8 mouse cellular contexts compared by ENCODE assay signal in the genomic region with DNA sequence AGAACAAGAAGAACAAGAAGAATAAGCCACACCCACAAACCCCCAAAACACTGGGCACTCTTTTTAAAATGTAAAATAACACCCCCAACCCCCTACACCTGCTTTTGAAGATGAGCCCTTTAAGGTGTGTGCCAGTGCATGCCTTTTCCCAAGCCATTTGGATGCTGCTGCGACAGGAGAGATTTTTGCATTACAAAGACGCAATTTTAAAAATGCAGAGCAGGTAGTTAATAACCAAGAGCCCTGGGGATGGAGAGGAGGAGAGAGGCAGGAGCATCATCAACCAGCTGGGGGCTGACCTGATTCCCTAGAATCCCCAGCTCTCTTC. TPM values are rescaled to one million over a fixed set of nuclear protein-coding genes. Genes with fewer than 3 reads are reported as not detected.
DNase-seq lines count a peak whose midpoint lies in the region; ATAC-seq and TF ChIP-seq lines count a peak whose summit lies in the region.

A gene (plus strand): TSS at position 310 of the 328 bp plus-strand sequence.

- no peak for DNase-seq in kidney, adult 18-20 months
- DNase-seq in MN1 (ENCODE audit: low spot score) = no peak
- DNase-seq in spleen, postnatal 10 days (ENCODE audit: low spot score in 2 of 2) = no peak
- DNase-seq in gastrocnemius, postnatal 10 days = no peak

- no peaks in the 10 kb centered on the region for H3K36me3 ChIP-seq in kidney, embryonic 16.5 days (ENCODE audit: insufficient read depth, low read length)
- H3K36me3 ChIP-seq in embryonic facial prominence, embryonic 15.5 days = no peaks in the 10 kb centered on the region
- no peaks in the 10 kb centered on the region for H3K36me3 ChIP-seq in intestine, postnatal 0 days (ENCODE audit: control insufficient read depth, insufficient read depth)
- H3K36me3 ChIP-seq in midbrain, embryonic 16.5 days (ENCODE audit: control insufficient read depth, insufficient read depth, low read length) = no peaks in the 10 kb centered on the region

- TF ChIP-seq CTCF in intestine, postnatal 0 days (IDR thresholded peaks at IDR 0.05; ENCODE audit: low read depth) = no peak

- ATAC-seq in kidney, embryonic 16.5 days (ENCODE audit: low FRiP score, low TSS enrichment) = no peak
- no peak for ATAC-seq in embryonic facial prominence, embryonic 15.5 days (ENCODE audit: insufficient number of reproducible peaks, low FRiP score, low TSS enrichment, low read depth)
- ATAC-seq in intestine, postnatal 0 days = no peak
- no peak; the same call in none of the 2 replicates for ATAC-seq in midbrain, embryonic 16.5 days

- 2% methylated on average over 2 of the region's 2 CpGs for WGBS in kidney, embryonic 16.5 days
- 4% methylated on average over 2 of the region's 2 CpGs for WGBS in embryonic facial prominence, embryonic 15.5 days
- 11% methylated on average over 2 of the region's 2 CpGs for WGBS in intestine, postnatal 0 days
- 0% methylated on average over 2 of the region's 2 CpGs for WGBS in midbrain, embryonic 16.5 days

- H3K4me3 ChIP-seq in kidney, embryonic 16.5 days (ENCODE audit: low read length) = peak within 1 kb of the TSS; percentile 47
- peak within 1 kb of the TSS; percentile 39 for H3K4me3 ChIP-seq in embryonic facial prominence, embryonic 15.5 days (replicated peaks)
- H3K4me3 ChIP-seq in intestine, postnatal 0 days (ENCODE audit: low read depth, low read length) = peak within 1 kb of the TSS; percentile 7; the same call in 1 of the 2 replicates
- peak within 1 kb of the TSS; percentile 57 for H3K4me3 ChIP-seq in midbrain, embryonic 16.5 days (ENCODE audit: low read depth, low read length)

- no peaks in the 10 kb centered on the region for H3K9me3 ChIP-seq in kidney, embryonic 16.5 days (ENCODE audit: low read length)
- no peaks in the 10 kb centered on the region for H3K9me3 ChIP-seq in embryonic facial prominence, embryonic 15.5 days (replicated peaks)
- no peaks in the 10 kb centered on the region for H3K9me3 ChIP-seq in intestine, postnatal 0 days (ENCODE audit: control insufficient read depth)
- H3K9me3 ChIP-seq in midbrain, embryonic 16.5 days (replicated peaks; ENCODE audit: control insufficient read depth, low read length, poor library complexity, severe bottlenecking) = no peaks in the 10 kb centered on the region

- peaks cover 6% of the 10 kb centered on the region; the same call in 1 of the 2 replicates for H3K4me1 ChIP-seq in kidney, embryonic 16.5 days (ENCODE audit: insufficient read depth, low read length)
- H3K4me1 ChIP-seq in embryonic facial prominence, embryonic 15.5 days = peaks cover 10% of the 10 kb centered on the region
- no peaks in the 10 kb centered on the region for H3K4me1 ChIP-seq in intestine, postnatal 0 days (replicated peaks; ENCODE audit: control insufficient read depth, insufficient read depth, low read length)
- peaks cover 30% of the 10 kb centered on the region for H3K4me1 ChIP-seq in midbrain, embryonic 16.5 days (ENCODE audit: control insufficient read depth, insufficient read depth, low read length)

- peaks cover 43% of the 10 kb centered on the region for H3K27me3 ChIP-seq in kidney, embryonic 16.5 days (ENCODE audit: insufficient read depth, low read length)
- H3K27me3 ChIP-seq in embryonic facial prominence, embryonic 15.5 days = peaks cover 33% of the 10 kb centered on the region
- 0 out of 2 replicates have a peak, but pooled peaks cover 12% of the 10 kb centered on the region for H3K27me3 ChIP-seq in intestine, postnatal 0 days (replicated peaks; ENCODE audit: control insufficient read depth, insufficient read depth, low read length)
- no peaks in the 10 kb centered on the region for H3K27me3 ChIP-seq in midbrain, embryonic 16.5 days (ENCODE audit: control insufficient read depth, insufficient read depth, low read depth, low read length)

- H3K9ac ChIP-seq in kidney, embryonic 16.5 days (replicated peaks; ENCODE audit: low read length) = peak within 1 kb of the TSS; percentile 9
- H3K9ac ChIP-seq in embryonic facial prominence, embryonic 15.5 days = no peak within 1 kb of the TSS
- H3K9ac ChIP-seq in intestine, postnatal 0 days (ENCODE audit: low read depth, low read length) = no peak within 1 kb of the TSS
- peak within 1 kb of the TSS; percentile 91 for H3K9ac ChIP-seq in midbrain, embryonic 16.5 days (ENCODE audit: low read depth, low read length)

- H3K27ac ChIP-seq in kidney, embryonic 16.5 days (ENCODE audit: low read length) = no peak within 1 kb of the TSS
- no peak within 1 kb of the TSS for H3K27ac ChIP-seq in embryonic facial prominence, embryonic 15.5 days (replicated peaks)
- no peak within 1 kb of the TSS for H3K27ac ChIP-seq in intestine, postnatal 0 days (ENCODE audit: low read depth, low read length)
- peak within 1 kb of the TSS; percentile 96 for H3K27ac ChIP-seq in midbrain, embryonic 16.5 days (ENCODE audit: low read length)

- H3K4me2 ChIP-seq in kidney, embryonic 16.5 days (replicated peaks; ENCODE audit: low read depth, low read length) = peak within 1 kb of the TSS; percentile 67
- peak within 1 kb of the TSS; percentile 65 for H3K4me2 ChIP-seq in embryonic facial prominence, embryonic 15.5 days (replicated peaks)
- H3K4me2 ChIP-seq in intestine, postnatal 0 days (replicated peaks; ENCODE audit: low read depth) = peak within 1 kb of the TSS; percentile 40; the same call in 1 of the 2 replicates
- peak within 1 kb of the TSS; percentile 62 for H3K4me2 ChIP-seq in midbrain, embryonic 16.5 days (ENCODE audit: low read length)

RNA-seq across cellular contexts. Expression of the gene that starts here (rescaled TPM):
- 0.64 and 1.0 TPM in 2 replicates for polyA plus RNA-seq in kidney, embryonic 16.5 days (2015; fragmentation: Nextera tagmentation; extraction: Ambion mirVana)
- polyA plus RNA-seq in embryonic facial prominence, embryonic 15.5 days (2015; fragmentation: Nextera tagmentation; extraction: Ambion mirVana) = 0.88 and 1.7 TPM in 2 replicates
- polyA plus RNA-seq in intestine, postnatal 0 days (2015; fragmentation: Nextera tagmentation; extraction: Ambion mirVana) = 0.48 and 0.55 TPM in 2 replicates
- 45.8 and 47.2 TPM in 2 replicates for polyA plus RNA-seq in midbrain, embryonic 16.5 days (2015; fragmentation: Nextera tagmentation; extraction: Ambion mirVana)
- total RNA-seq in gastrocnemius, postnatal 10 days (2021) = 1 to 10 TPM; 1.2 TPM

Comparison
In these comparisons a context has a peak if more than half of its experiments do, and no peak if none do; other contexts are left out.
1. RNA of the gene that starts here (polyA plus RNA-seq): 45.8 to 47.2 TPM in midbrain, embryonic 16.5 days; 0.88 to 1.7 TPM in embryonic facial prominence, embryonic 15.5 days, 0.64 to 1.0 TPM in kidney, embryonic 16.5 days and 0.48 to 0.55 TPM in intestine, postnatal 0 days; every median in the first group is over 10 times any median in the second.
2. H3K4me3 ChIP-seq: peak in every context shown above with its lines; median percentile 57 in midbrain, embryonic 16.5 days; 47 in kidney, embryonic 16.5 days; 39 in embryonic facial prominence, embryonic 15.5 days; 7 in intestine, postnatal 0 days.
3. H3K9ac ChIP-seq: peak in kidney, embryonic 16.5 days (single experiment) and midbrain, embryonic 16.5 days (single experiment); none in embryonic facial prominence, embryonic 15.5 days (single experiment) and intestine, postnatal 0 days (single experiment).
4. Peak in every context shown above with its lines, with median percentiles within 50 percentile points of each other: H3K4me2 ChIP-seq.